Mouse (Mus musculus) embryonic fibroblast, embryonic 13.5 days (primary cell): Measurements from ENCODE around the gene Gcgr.

ENCODE experiments used
- CTCF ChIP-seq: IDR thresholded peaks from 2 replicates; pipeline ENCODE4 v1.5.1; 2011; ENCODE audit warnings: mild to moderate bottlenecking, control low read depth, low read length, moderate library complexity, borderline replicate concordance; ENCODE audit not compliant: insufficient read depth
- POLR2A ChIP-seq: IDR thresholded peaks from 2 replicates; pipeline ENCODE4 v1.6.1; 2011; ENCODE audit warnings: low read depth, mild to moderate bottlenecking, control low read depth, low read length, moderate library complexity

DNA sequence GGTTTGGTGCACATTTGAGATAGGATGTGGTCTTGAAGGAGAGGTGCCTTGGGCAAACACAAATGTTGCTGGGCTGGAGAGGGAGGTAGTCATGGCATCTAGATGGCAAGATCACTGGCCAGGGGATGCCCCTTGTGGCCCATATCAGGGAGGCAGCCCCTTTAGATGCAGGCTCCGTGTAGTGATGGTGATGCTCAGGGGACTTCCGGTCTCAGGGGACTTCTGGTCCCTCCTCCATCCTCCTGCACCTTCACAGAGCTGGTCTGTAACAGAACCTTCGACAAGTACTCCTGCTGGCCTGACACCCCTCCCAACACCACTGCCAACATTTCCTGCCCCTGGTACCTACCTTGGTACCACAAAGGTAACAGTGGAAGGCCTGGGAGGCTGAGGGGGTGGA is 5.3 kb downstream of the Gcgr start:
- TF ChIP-seq CTCF, result no peak
- no peak for TF ChIP-seq POLR2A
